Mouse (Mus musculus) midbrain, embryonic 14.5 days (tissue): Measurements from ENCODE around the gene Olfml2b. TPM values are rescaled to one million over a fixed set of nuclear protein-coding genes. Genes with fewer than 3 reads are reported as not detected.
A peak's percentile ranks its signal among the peaks of the same experiment; 100 is the strongest.

ENCODE experiments used
- ATAC-seq: fragments of 200-750 bp; cut with Nextera tagmentation; 2 replicates; pipeline ENCODE4 v1.8.0; 2017; ENCODE audit warnings: moderate number of reproducible peaks, moderate library complexity; ENCODE audit not compliant: low FRiP score, low TSS enrichment
- DNase-seq: peaks from one replicate; pipeline ENCODE4 v3.0.0-alpha.2; 2015
- H3K27ac ChIP-seq: fragments of 300-500 bp; sonication (generic); replicated peaks from 2 replicates; pipeline ENCODE4 v1.5.1; 2014; ENCODE audit warnings: mild to moderate bottlenecking, low read depth, low read length, moderate library complexity
- H3K27me3 ChIP-seq: fragments of 300-500 bp; sonication (generic); 2 replicates; pipeline ENCODE4 v1.6.1; 2014; ENCODE audit warnings: low read length, control low read depth, mixed read lengths; ENCODE audit not compliant: control insufficient read depth, insufficient read depth
- H3K36me3 ChIP-seq: fragments of 300-500 bp; sonication (generic); 2 replicates; pipeline ENCODE4 v1.6.1; 2014; ENCODE audit warnings: low read length, control low read depth; ENCODE audit not compliant: control insufficient read depth, insufficient read depth
- H3K4me1 ChIP-seq: fragments of 300-500 bp; sonication (generic); 2 replicates; pipeline ENCODE4 v1.6.1; 2014; ENCODE audit warnings: mild to moderate bottlenecking, antibody characterized with exemption, low read length, control low read depth; ENCODE audit not compliant: control insufficient read depth, insufficient read depth
- H3K4me2 ChIP-seq: fragments of 300-500 bp; sonication (generic); 2 replicates; pipeline ENCODE4 v1.6.1; 2014; ENCODE audit warnings: mild to moderate bottlenecking, low read length, moderate library complexity
- H3K4me3 ChIP-seq: fragments of 300-500 bp; sonication (generic); replicated peaks from 2 replicates; pipeline ENCODE4 v1.5.1; 2014; ENCODE audit warnings: low read depth, low read length
- H3K9ac ChIP-seq: fragments of 300-500 bp; sonication (generic); replicated peaks from 2 replicates; pipeline ENCODE4 v1.6.1; 2014; ENCODE audit warnings: mild to moderate bottlenecking, low read length, moderate library complexity
- H3K9me3 ChIP-seq: fragments of 300-500 bp; sonication (generic); 2 replicates; pipeline ENCODE4 v1.6.1; 2016; ENCODE audit warnings: low read length, control low read depth, mixed read lengths; ENCODE audit not compliant: control insufficient read depth
- WGBS: fragments of 180-500 bp; shearing (Covaris S2); extraction: QIAGEN DNeasy Blood & Tissue Kit; methylation state at CpG from one replicate; pipeline ENCODE4 v1.1.7; 2014; 5-methylcytosine and 5-hydroxymethylcytosine counted together
- polyA plus RNA-seq: library from polyadenylated mRNA; unstranded; fragments of >200 nt; fragmentation: Nextera tagmentation; extraction: Ambion mirVana; gene quantifications from 2 replicates; pipeline ENCODE4 v1.2.1, GENCODE M21; 2014

Gene Olfml2b
- polyA plus RNA-seq, 1 experiment from 2014 or later: 3.7 TPM

- Histone ChIP-seq H3K4me1 (no peaks in the 10 kb centered on the region), H3K27ac (no peak overlapping the region), H3K27me3 (no peaks in the 10 kb centered on the region), H3K9ac (no peak overlapping the region), H3K4me3 (no peak overlapping the region), H3K36me3 (no peaks in the 10 kb centered on the region), H3K4me2 (no peak overlapping the region), H3K9me3 (no peaks in the 10 kb centered on the region)
- 69% methylated on average over 4 of the region's 4 CpGs for WGBS
- ATAC-seq (no peak), DNase-seq (no peak)
These were observed 11.5 kb upstream of the Olfml2b start for GRCm38 (mm10) chr1:170632856-170633255.

GRCm38 (mm10) chr1:170638941-170639340 lies 5.4 kb upstream of the Olfml2b start:
- ATAC-seq: no peak
- no peaks in the 10 kb centered on the region for H3K36me3 ChIP-seq
- DNase-seq: no peak
- H3K27me3 ChIP-seq: no peaks in the 10 kb centered on the region
- no peak overlapping the region for H3K4me2 ChIP-seq
- H3K4me1 ChIP-seq: no peaks in the 10 kb centered on the region
- no peak overlapping the region for H3K4me3 ChIP-seq
- no peaks in the 10 kb centered on the region for H3K9me3 ChIP-seq
- WGBS: 85% methylated on average over 7 of the region's 7 CpGs
- H3K27ac ChIP-seq: no peak overlapping the region
- H3K9ac ChIP-seq: no peak overlapping the region

GRCm38 (mm10) chr1:170645896-170646605 lies 1.7 kb downstream of the Olfml2b start:
- 0 out of 2 replicates have a peak, but pooled peaks cover 3% of the 10 kb centered on the region for H3K4me1 ChIP-seq
- H3K9me3 ChIP-seq: no peaks in the 10 kb centered on the region
- H3K4me2 ChIP-seq: 0 out of 2 replicates have a peak overlapping the region, but pooled peaks have one; percentile 83
- ATAC-seq (no peak), DNase-seq (no peak)
- WGBS: 64% methylated on average over 15 of the region's 15 CpGs
- H3K27me3 ChIP-seq: peaks cover 4% of the 10 kb centered on the region; the same call in 1 of the 2 replicates
- no peaks in the 10 kb centered on the region for H3K36me3 ChIP-seq
- no peak overlapping the region for H3K9ac ChIP-seq
- H3K27ac ChIP-seq: no peak overlapping the region
- H3K4me3 ChIP-seq: no peak overlapping the region

- WGBS: 83% methylated on average over 9 of the region's 9 CpGs
- Histone ChIP-seq H3K9me3 (no peaks in the 10 kb centered on the region), H3K27me3 (peaks cover 4% of the 10 kb centered on the region; the same call in 1 of the 2 replicates), H3K4me3 (no peak overlapping the region), H3K4me1 (0 out of 2 replicates have a peak, but pooled peaks cover 3% of the 10 kb centered on the region), H3K36me3 (no peaks in the 10 kb centered on the region), H3K9ac (no peak overlapping the region), H3K4me2 (no peak overlapping the region), H3K27ac (no peak overlapping the region)
- DNase-seq: peak; percentile 12
- no peak for ATAC-seq
These were observed 2.4 kb downstream of the Olfml2b start for GRCm38 (mm10) chr1:170646606-170647287.

- Histone ChIP-seq H3K36me3 (no peaks in the 10 kb centered on the region), H3K9ac (no peak overlapping the region), H3K4me2 (no peak overlapping the region), H3K4me1 (0 out of 2 replicates have a peak, but pooled peaks cover 3% of the 10 kb centered on the region), H3K27me3 (peaks cover 4% of the 10 kb centered on the region; the same call in 1 of the 2 replicates), H3K4me3 (no peak overlapping the region), H3K27ac (no peak overlapping the region), H3K9me3 (no peaks in the 10 kb centered on the region)
- WGBS: 88% methylated on average over 7 of the region's 7 CpGs
- DNase-seq (no peak), ATAC-seq (no peak)
These were observed 3.0 kb downstream of the Olfml2b start for GRCm38 (mm10) chr1:170647381-170647780.

GRCm38 (mm10) chr1:170647971-170648514 lies 3.7 kb downstream of the Olfml2b start:
- no peak overlapping the region for H3K4me3 ChIP-seq
- no peaks in the 10 kb centered on the region for H3K9me3 ChIP-seq
- no peak overlapping the region for H3K27ac ChIP-seq
- peaks cover 4% of the 10 kb centered on the region; the same call in 1 of the 2 replicates for H3K27me3 ChIP-seq
- ATAC-seq (no peak), DNase-seq (no peak)
- no peak overlapping the region for H3K9ac ChIP-seq
- H3K4me2 ChIP-seq: no peak overlapping the region
- H3K4me1 ChIP-seq: 0 out of 2 replicates have a peak, but pooled peaks cover 3% of the 10 kb centered on the region
- no peaks in the 10 kb centered on the region for H3K36me3 ChIP-seq
- 88% methylated on average over 6 of the region's 6 CpGs for WGBS

- H3K9ac ChIP-seq: no peak overlapping the region
- no peaks in the 10 kb centered on the region for H3K9me3 ChIP-seq
- DNase-seq (no peak), ATAC-seq (no peak)
- H3K4me1 ChIP-seq: no peaks in the 10 kb centered on the region
- no peaks in the 10 kb centered on the region for H3K27me3 ChIP-seq
- no peak overlapping the region for H3K4me2 ChIP-seq
- no peak overlapping the region for H3K27ac ChIP-seq
- H3K4me3 ChIP-seq: no peak overlapping the region
- H3K36me3 ChIP-seq: no peaks in the 10 kb centered on the region
- 51% methylated on average over 6 of the region's 6 CpGs for WGBS
These were observed 6.9 kb downstream of the Olfml2b start for GRCm38 (mm10) chr1:170651046-170651723.

GRCm38 (mm10) chr1:170651989-170652740 lies 7.8 kb downstream of the Olfml2b start:
- Histone ChIP-seq H3K4me1 (0 out of 2 replicates have a peak, but pooled peaks cover 4% of the 10 kb centered on the region), H3K9ac (no peak overlapping the region), H3K9me3 (no peaks in the 10 kb centered on the region), H3K4me3 (no peak overlapping the region), H3K27ac (no peak overlapping the region), H3K36me3 (no peaks in the 10 kb centered on the region), H3K27me3 (no peaks in the 10 kb centered on the region), H3K4me2 (no peak overlapping the region)
- WGBS: 79% methylated on average over 15 of the region's 15 CpGs
- ATAC-seq: no peak
- DNase-seq: no peak
